Mouse (Mus musculus): ENCODE measurements around the gene Rflnb.

Gene Rflnb

GRCm38 (mm10) chr11:76015251-76015650 lies 12.3 kb downstream of the Rflnb start:
- TF ChIP-seq GATA4 (IDR thresholded peaks at IDR 0.05; ENCODE audit: insufficient replicate concordance, low read length) = no peak

DNA sequence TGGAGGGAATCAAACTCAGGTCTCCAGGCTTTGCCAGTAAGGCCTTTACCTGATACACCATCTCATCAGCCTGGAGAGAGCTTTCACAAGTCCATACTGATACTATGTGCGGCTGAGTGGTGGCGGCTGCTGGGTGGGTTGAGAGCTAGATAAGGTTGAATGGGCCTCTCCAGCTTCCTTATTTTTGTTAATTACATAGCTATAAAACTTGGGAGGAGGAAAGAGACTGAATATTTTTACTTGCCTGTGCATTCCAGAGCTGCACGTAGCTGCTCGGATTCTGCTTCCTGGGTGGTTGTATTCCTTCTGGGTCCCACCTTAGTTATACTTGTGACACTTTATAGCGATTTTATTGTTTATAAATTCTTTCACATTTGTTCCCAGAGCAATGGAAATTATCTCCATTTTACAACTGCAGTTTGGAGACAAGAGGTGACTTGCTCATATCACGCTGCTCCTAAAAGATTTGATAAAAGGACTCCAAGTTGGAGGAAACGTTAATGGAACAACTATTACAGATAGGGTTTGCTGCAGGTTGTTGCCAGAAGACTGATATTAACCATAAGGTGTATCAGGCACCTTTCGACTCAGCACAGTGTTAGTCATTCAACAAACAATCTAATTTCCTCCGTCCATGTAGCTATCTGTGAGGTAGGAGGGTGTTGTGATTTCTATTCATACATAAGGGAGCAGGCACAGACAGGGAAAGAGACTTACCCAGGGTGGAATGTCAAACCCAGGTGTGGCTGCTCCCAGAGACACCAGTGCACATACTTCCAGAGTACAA lies 16.6 kb downstream of the Rflnb start:
- TF ChIP-seq GATA4 (IDR thresholded peaks at IDR 0.05; ENCODE audit: insufficient replicate concordance, low read length) = no peak

DNA sequence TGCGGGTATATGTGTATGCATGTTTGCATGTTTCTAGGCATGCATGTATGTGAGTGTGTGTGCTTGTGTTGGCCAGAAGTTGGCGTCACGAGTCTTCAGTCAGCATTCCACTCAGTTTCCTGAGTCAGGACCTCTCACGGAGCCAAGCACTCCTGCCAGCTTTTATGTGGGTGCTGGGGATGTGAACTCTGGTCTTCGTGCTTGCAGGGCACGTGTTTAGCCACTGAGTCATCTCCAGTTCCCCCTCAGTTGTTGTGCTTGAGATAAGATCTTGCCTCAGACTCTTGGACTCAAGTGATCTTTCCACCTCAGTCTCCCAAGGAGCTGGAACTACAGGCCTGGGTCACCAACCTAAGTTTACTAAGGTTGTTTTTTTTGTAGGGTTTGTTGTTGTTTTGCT lies 18.5 kb downstream of the Rflnb start:
- no peak for TF ChIP-seq GATA4 (IDR thresholded peaks at IDR 0.05; ENCODE audit: insufficient replicate concordance, low read length)

- TF ChIP-seq GATA4 (IDR thresholded peaks at IDR 0.05; ENCODE audit: insufficient replicate concordance, low read length) = no peak
Measured at GRCm38 (mm10) chr11:76008162-76008561, 19.4 kb downstream of the Rflnb start.

DNA sequence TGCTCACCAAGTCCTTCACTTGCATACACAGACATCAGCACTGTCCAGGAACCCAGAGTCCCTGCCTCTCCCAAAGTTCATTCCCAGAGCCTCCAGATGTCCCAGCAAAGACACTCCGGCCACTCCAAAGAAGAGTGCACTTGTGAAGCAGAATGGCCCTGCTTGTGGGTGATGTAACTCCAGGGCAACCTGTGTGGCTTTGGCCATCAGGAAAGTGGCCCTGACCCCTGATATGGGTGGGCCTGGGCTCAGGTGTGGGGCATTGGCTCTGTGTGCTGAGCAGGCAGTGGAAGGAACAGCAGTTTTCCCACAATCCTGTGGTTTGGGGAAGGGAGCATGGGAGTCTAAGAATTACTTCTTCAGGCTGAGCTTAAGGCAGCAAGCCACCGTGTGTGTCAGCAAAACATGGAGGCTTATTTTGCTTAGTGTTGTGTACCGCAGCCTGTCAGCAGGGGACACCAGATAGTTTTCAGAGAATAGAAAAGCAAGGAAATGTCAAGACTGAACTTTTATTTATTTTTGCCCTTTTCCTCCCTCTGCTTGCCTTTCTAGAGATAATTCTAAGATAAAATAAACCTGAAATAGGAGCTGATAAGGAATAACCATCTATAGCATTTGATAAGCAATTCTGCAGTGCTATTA lies 26.2 kb downstream of the Rflnb start:
- no peak for TF ChIP-seq GATA4 (IDR thresholded peaks at IDR 0.05; ENCODE audit: insufficient replicate concordance, low read length)

DNA sequence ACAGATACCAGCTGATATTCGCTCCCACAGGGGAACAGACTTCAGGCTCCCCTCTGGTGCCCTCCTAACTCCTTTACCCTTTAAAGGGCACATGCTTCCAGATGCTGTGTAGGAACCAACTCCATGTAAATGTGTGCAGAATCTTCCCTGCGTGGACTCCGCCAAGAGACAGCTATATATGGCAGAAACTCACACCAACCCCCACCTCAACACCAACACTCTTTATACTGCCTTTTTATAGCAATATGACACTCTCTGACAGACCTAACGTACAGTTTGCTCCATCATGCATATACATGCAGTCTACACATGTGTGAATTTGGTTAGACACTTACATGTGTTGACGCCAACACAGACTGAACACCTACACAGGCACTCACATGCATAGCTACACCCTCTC lies 26.9 kb downstream of the Rflnb start:
- TF ChIP-seq GATA4 (IDR thresholded peaks at IDR 0.05; ENCODE audit: insufficient replicate concordance, low read length) = no peak

GRCm38 (mm10) chr11:75999440-76000155 lies 28.0 kb downstream of the Rflnb start, which contains the start of gene 1700016K19Rik:
1700016K19Rik (plus strand) TSS chr11:75999912.
- TF ChIP-seq GATA4 (IDR thresholded peaks at IDR 0.05; ENCODE audit: insufficient replicate concordance, low read length) = no peak

DNA sequence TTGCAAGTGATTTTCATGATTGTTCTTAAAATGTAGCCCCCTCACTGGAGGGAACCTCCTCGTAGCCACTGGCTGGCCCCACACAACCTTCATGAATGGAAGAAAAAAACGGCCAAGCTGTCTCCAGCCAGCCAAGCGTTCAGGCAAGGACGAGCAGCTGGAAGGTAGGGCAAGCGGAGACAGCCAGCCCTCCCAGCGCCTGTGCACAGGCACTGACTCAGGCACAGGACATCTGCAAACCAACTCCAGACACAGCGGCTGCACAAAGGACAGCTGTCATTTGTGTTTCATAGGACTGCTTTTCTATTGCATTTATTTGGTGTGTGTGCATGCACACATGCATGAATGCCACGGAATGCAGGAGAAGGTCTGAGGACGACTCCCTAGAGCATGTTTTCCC lies 33.2 kb downstream of the Rflnb start:
- TF ChIP-seq GATA4 (IDR thresholded peaks at IDR 0.05; ENCODE audit: insufficient replicate concordance, low read length) = no peak

GRCm38 (mm10) chr11:75992481-75992880 lies 35.1 kb downstream of the Rflnb start:
- TF ChIP-seq GATA4 (IDR thresholded peaks at IDR 0.05; ENCODE audit: insufficient replicate concordance, low read length) = no peak

- no peak for TF ChIP-seq GATA4 (IDR thresholded peaks at IDR 0.05; ENCODE audit: insufficient replicate concordance, low read length)
Measured at GRCm38 (mm10) chr11:75991911-75992310, 35.7 kb downstream of the Rflnb start.

GRCm38 (mm10) chr11:75990965-75991835 lies 36.4 kb downstream of the Rflnb start:
- no peak for TF ChIP-seq GATA4 (IDR thresholded peaks at IDR 0.05; ENCODE audit: insufficient replicate concordance, low read length)

GRCm38 (mm10) chr11:75985948-75986347 lies 41.6 kb downstream of the Rflnb start:
- TF ChIP-seq GATA4 (IDR thresholded peaks at IDR 0.05; ENCODE audit: insufficient replicate concordance, low read length) = no peak

GRCm38 (mm10) chr11:75984581-75984980 lies 43.0 kb downstream of the Rflnb start:
- TF ChIP-seq GATA4 (IDR thresholded peaks at IDR 0.05; ENCODE audit: insufficient replicate concordance, low read length) = no peak

DNA sequence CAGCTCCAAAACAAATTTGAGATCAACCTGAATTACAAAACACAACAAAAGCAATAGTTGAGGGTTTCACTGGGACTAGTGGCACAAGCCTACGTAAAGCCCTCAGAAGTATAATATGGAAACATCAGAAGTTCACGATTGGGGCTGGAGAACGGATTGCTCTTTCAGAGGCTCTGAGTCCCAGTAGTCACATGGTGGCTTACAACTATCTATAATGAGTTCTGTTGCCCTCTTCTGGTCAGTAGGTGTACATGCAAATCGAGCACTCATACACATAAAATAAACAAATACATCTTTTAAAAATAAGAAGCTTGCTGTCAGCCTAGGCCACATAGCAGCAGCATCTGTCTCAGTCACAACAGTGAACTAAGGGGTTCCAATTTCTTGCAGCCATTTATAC lies 44.4 kb downstream of the Rflnb start:
- TF ChIP-seq GATA4 (IDR thresholded peaks at IDR 0.05; ENCODE audit: insufficient replicate concordance, low read length) = no peak

DNA sequence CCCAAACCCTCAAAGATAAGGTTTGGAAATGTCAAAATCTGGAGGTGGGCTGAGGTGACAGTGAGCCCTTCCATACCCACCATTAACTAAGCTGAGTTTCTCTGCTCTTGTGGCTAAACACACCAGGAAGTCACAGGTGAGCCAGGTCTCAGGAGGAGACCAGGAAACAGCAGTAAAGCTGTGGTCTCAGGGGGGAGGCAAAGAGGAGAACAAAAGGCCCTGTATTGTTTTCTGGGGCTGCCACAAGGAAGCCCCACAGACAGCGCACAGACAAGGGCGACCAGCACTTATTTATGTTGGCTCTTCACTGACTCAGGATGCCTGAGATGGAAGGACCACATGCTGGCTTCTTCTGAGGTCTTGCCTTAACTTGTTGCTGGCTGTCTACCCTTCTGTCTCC lies 47.2 kb downstream of the Rflnb start:
- TF ChIP-seq GATA4 (IDR thresholded peaks at IDR 0.05; ENCODE audit: insufficient replicate concordance, low read length) = no peak
